Mouse (Mus musculus) spleen, adult 2 months (tissue): Measurements from ENCODE around the gene Dusp1.

ENCODE experiments used
- CTCF ChIP-seq: fragments of 200-500 bp; IDR thresholded peaks from 2 replicates; pipeline ENCODE4 v1.5.1; 2011; ENCODE audit warnings: mild to moderate bottlenecking, inconsistent platforms; ENCODE audit not compliant: insufficient read depth, insufficient read length, insufficient replicate concordance; ENCODE audit errors: extremely low read depth
- POLR2A ChIP-seq: fragments of 200-500 bp; IDR thresholded peaks from 2 replicates; pipeline ENCODE4 v1.6.1; 2011; ENCODE audit warnings: low read depth, low read length, inconsistent platforms

GRCm38 (mm10) chr17:26561290-26561640 is 663 bp downstream of the Dusp1 start, which contains the start of gene Ergic1:
- TF ChIP-seq CTCF = no peak
- no peak for TF ChIP-seq POLR2A
